Mouse (Mus musculus): ENCODE results near the gene Sdhb.
A peak's percentile ranks its signal among the peaks of the same experiment; 100 is the strongest.

The Sdhb gene

GRCm38 (mm10) chr4:140948481-140948880 is 12.5 kb upstream of the Sdhb start:
- no peak for DNase-seq (ENCODE audit: low spot score)

- no peak for DNase-seq (ENCODE audit: low spot score)
Observed at GRCm38 (mm10) chr4:140949052-140949451, 12.0 kb upstream of the Sdhb start.

- no peak for DNase-seq (ENCODE audit: low spot score)
Observed at GRCm38 (mm10) chr4:140949616-140950015, 11.4 kb upstream of the Sdhb start.

DNA sequence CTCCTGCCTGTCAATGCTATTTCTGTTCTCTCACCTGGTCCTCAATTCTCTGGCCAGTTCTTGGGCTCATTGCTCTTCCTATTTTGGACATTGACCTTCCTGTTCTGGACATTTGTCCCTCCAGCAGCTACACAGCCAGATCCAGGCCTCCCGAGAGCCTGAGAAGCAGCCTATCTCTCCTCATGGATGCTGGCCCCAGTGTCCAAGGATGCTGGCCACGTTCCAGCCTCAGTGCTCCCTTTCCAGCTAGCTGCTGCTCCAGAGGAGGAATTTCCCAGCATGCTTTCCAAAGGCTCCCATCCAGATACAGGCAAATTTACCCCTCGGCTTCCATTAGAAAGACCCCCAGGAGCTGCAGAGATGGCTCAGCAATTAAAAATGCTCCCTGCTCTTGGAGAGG is 10.4 kb upstream of the Sdhb start:
- DNase-seq (ENCODE audit: low spot score) = no peak

DNA sequence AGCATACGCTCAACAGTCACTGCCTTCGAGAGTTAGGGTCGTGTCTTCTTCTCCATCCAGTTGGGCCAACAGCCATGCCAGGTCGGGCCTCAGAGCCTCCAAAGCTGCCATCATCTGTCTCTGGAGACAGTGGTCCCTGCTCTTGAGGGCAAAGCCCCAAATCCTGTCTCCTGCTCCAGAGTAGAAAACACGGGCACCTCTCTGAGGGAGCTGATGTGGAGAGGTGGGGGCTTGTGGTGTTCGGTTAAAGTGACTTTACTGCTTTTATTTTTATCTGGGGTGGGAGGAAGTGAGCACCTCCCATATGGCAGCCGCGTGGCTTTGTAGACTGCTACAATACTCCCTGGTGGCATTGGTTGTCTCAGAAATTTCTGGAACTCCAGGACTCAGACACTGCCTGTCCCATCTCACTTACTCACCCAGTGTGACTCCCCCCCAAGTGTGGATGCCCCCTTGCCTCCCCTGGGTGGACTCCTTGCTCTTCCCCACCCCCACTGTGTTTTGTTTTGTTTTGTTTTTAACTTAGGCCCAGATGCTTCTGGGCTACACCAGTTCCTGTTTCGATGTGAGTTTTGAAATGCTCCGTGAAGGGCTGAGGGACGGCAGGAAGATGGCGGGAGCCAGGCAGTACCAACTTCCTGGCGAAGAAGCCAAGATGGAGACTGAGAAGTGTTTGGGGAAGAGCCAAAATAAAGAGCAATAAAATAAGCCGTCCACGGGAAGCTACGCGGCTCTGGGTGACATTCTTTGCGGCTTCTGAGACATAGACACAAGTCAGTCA is 9.0 kb upstream of the Sdhb start:
- DNase-seq (ENCODE audit: low spot score) = no peak

DNA sequence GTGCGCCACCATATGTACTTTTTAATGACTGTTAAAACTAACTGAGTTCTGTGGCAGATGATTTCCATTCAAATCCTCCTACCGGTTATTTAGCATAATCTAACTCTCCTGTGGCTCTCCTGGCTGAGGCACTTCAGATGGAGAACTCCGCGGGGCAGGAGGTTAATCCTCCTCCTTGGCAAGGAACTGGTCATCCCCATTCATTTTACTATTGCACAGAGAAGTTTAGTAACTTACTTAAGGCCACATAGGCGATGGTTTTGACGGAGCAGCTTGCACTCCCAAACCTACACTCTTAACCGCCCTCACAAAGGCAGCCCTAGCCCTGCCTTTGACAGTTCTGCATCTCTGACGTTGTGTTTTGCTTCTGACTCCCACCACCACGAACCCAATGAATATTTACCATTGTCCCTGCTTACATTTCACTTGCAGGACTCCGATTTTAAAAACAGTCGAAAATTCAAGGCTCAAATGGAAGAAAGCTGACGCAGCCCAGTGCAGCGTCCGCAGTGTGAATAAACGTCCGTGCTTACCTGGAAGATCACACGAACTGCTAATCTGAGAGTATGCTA is 3.8 kb upstream of the Sdhb start:
- DNase-seq (ENCODE audit: low spot score) = no peak

GRCm38 (mm10) chr4:140957725-140958124 is 3.3 kb upstream of the Sdhb start:
- peak; percentile 64 for DNase-seq (ENCODE audit: low spot score)

DNA sequence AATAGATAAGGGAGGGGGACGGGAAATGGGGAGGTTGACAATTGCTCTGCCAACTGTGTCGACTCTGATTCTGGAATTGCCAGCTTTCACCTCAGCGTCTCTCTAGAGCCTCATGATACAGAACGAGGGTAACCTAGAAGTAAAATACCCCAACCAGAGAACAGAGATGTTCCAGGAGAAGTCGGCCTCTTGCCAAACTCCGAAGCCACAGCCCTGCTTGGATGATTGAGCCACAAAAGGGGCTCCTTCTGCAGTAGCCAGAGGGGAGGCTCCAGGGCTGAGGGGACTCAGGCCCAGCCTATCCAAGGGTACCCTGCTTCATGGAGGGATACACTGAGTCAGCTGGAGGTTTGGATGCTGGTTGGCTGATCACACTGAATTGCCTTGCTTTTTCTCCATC is 2.7 kb upstream of the Sdhb start:
- no peak for DNase-seq (ENCODE audit: low spot score)

DNA sequence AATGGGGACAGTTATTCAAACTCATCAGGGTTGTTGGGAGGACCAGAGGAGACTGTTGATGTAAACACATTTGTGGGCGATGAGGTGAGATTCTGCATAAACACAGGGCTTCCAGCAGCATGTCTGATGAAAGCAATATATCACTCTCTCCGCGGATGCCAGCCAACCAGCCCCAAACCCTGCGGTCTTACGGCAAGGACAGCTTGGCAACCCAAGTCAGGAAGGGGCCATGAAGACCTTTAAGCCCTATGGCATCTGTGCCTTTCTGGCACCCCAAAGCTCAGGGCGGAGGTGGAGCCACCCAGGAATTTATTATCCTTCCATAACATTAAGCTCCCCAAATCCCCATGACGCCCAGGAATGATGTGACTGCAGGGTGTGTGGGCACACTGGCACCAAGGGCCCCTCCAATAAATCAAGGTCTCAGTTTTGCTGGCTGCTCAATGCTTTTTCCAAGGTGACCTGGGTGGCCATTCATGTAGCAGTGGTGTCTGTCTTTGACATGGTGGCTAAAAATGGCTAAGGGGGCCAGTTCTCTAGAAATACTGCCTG is 1.8 kb upstream of the Sdhb start:
- DNase-seq (ENCODE audit: low spot score) = no peak

DNA sequence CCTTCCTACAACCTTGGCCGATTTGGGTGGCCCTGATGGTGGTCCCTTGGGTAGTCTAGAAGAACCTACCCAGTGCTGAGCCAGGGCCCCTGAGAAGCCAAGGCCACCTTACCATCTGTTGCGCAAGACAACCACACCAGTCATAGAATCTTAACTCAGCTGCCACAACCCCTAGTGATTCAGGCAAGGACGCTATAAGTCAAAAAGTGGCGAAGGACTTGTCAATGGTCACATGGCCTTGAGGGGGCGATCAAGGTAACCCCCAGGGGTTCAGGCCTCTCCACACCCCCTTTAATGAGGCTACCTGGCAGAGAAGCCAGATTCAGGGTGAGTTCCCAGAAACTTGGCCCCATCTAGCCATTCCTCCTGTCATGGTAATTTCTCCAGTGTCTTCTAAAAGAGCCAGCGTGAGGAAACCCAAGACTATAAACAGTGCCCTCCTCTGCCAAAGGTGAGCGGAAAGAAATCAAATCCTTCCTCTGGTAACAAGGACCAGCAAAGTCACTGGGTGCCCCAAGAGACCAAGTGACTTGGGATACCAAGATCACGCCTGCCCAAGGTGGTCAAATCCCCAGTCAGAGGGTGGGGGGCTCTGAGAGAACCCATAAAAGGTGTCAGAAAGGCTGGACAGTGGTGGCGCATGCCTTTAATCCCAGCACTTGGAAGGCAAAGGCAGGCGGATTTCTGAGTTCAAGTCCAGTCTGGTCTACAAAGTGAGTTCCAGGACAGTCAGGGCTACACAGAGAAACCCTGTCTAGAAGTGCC is 1.1 kb upstream of the Sdhb start:
- no peak for DNase-seq (ENCODE audit: low spot score)

GRCm38 (mm10) chr4:140961467-140962206 is 634 bp downstream of the Sdhb start:
- no peak for DNase-seq (ENCODE audit: low spot score)

GRCm38 (mm10) chr4:140962207-140962909 is 1.4 kb downstream of the Sdhb start:
- no peak for DNase-seq (ENCODE audit: low spot score)

GRCm38 (mm10) chr4:140962950-140963349 is 1.9 kb downstream of the Sdhb start:
- peak; percentile 54 for DNase-seq (ENCODE audit: low spot score)

DNA sequence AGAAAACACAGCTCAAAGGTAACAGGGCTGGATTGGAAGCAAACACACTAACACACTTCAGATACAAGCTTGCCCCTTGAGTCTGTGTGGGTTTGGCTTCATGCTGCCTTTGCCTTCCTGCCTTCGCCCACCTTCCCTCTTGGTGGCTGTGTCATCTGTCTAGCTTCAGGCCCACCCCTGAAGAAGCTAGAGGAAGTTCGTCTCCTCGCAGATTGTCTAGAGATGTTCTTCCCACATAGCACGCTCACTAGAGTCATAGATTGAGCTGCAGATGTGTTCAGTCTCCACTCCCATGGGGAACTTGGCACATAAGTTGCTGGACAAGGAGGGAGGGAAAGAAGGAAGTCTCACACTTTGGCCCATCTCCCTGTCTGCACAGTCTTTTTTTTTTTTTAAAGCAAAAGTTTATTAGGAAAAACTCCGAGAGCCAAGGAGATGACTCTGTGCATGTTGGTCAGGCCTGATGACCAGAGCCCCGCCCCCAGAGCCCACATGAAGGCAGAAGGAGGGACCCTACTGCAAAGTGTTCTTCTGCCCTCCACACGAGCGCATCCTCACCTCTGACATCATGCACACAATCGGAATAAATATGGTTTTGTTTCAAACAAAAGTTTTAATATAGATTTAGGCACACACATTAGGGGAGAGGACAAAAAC is 3.1 kb downstream of the Sdhb start:
- DNase-seq (ENCODE audit: low spot score) = no peak

GRCm38 (mm10) chr4:140964620-140965019 is 3.6 kb downstream of the Sdhb start:
- DNase-seq (ENCODE audit: low spot score) = peak; percentile 72

DNA sequence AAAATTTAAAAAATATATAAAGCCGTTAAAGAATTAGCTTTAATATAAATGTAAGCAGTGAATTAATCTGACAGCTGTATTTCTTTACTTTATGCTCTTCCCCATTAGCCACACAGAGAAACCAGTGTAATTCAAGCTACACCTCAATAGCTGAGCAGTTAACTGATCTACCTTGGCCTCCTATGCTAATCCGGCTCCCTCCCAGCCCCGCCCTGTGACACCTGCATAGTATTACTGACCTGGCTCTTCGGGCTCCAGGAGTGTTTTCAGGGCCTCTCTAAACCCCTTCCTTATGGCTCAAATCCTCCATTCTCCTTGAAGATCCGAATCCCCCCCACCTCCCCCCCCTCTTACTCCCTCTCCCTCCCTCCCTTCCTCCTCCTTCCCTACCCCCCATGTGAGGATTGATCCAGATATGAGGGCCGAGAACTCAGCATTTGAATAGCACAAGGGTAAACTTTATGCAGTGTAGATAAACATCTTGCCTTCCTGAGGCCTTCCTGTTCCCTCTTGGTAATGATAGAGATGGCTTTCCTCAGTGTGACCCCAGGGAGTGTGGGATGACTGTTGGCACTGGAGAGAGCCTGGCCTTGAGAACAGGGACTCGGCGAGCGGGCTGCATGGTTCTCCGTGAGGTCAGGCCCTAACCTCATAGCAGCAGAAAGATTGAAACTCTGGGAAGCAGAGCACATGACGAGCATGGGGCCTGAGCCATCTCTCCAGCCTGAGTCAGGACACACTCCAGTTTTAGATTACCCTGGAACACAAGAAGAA is 6.6 kb downstream of the Sdhb start:
- no peak for DNase-seq (ENCODE audit: low spot score)

DNA sequence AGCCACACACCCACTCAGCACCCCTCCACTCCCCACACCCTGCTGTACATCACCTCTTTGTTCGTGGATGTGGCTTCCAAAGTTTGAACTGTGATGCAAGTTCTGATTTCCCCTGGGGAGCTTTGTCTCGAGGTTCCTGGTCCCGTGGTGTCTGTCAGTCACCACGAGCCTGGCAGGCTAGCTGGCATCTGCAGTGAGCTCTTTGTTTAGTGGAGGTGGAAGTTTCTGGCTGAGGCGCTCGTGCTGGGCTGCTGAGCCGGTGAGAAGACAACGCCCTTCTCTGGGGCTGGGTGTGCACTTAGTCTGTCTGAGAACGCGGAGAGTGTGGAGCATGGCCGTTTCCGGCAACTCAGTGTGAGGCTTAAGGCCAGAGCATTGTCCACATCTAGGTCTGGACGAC is 10.7 kb downstream of the Sdhb start:
- no peak for DNase-seq (ENCODE audit: low spot score)

DNA sequence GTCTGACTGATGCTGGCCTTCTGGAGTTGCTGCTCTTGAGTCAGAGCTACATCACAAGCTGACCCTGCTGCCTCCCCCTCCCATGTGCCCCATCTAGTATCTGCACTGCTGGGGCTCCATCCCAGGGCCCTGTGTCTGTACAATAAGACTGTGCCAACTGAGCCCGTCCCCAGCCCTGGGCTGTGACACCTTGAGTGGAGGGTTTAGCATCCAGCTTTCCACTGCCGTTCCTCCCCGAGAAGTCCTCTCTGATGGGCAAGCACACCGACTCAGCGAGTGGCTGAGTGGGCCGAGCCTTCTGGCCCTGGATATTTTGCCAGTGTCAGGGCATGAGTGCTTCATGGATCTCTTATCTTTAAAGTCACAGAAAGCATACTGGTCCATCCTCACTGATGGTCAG is 13.4 kb downstream of the Sdhb start:
- no peak for DNase-seq (ENCODE audit: low spot score)

DNA sequence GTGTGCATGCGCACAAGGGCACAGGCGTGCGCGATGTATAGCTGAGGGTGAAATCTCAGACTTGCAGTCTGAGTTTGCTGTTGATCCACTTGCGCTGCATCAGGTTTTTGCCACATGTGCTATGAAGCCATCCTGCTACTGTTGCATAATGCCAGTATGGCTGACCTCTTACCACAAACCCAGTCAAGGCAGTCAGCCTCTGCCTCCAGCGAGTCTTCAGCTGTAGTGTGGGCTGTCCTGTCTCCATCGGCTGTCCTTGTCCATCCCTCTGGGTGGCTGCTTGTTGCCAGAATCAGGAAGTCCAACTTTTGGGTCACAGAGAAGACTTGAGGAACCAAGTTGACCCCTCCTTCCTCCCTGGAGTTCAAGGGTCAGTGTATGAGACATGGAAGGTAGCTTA is 14.4 kb downstream of the Sdhb start:
- DNase-seq (ENCODE audit: low spot score) = no peak

- DNase-seq (ENCODE audit: low spot score) = no peak
Observed at GRCm38 (mm10) chr4:140977278-140977677, 16.3 kb downstream of the Sdhb start.

Measured in c-Kit-positive CD71-positive TER-119-positive erythroid progenitor cells, embryonic 14.5 days (primary cell).